Mouse (Mus musculus) T-cell, adult 2 months (primary cell): ENCODE data around the gene B3gnt9.
"Not testable (repeated sequence)": the region's sequence is repeated elsewhere in the genome, so short reads cannot be mapped to it uniquely, and the experiment has no call there.

ENCODE experiments used
- DNase-seq: peaks from one replicate; pipeline ENCODE4 v3.0.0; 2022; ENCODE audit warnings: low spot score

B3gnt9 gene

GRCm38 (mm10) chr8:105254966-105255350 is at the start of gene B3gnt9:
Gene B3gnt9, minus strand, starts transcription at chr8:105255153.
- peak; percentile 61 for DNase-seq

- no peak for DNase-seq
Measured at GRCm38 (mm10) chr8:105303874-105304273, 48.9 kb upstream of the B3gnt9 start.

- no peak for DNase-seq
Measured at GRCm38 (mm10) chr8:105303396-105303795, 48.4 kb upstream of the B3gnt9 start.

GRCm38 (mm10) chr8:105299962-105300361 is 45.0 kb upstream of the B3gnt9 start:
- no peak for DNase-seq

- no peak for DNase-seq
Measured at GRCm38 (mm10) chr8:105298351-105299252, 43.6 kb upstream of the B3gnt9 start.

- peak; percentile 88 for DNase-seq
Measured at GRCm38 (mm10) chr8:105297511-105298192, 42.7 kb upstream of the B3gnt9 start, which contains the start of gene E2f4. Gene E2f4, plus strand, starts transcription at chr8:105297663.

GRCm38 (mm10) chr8:105295895-105296573 is 41.1 kb upstream of the B3gnt9 start, which contains the start of gene Exoc3l:
Gene Exoc3l, minus strand, starts transcription at chr8:105296101.
- DNase-seq: no peak

GRCm38 (mm10) chr8:105295256-105295655 is 40.3 kb upstream of the B3gnt9 start:
- no peak for DNase-seq

- no peak for DNase-seq
Measured at GRCm38 (mm10) chr8:105294776-105295175, 39.8 kb upstream of the B3gnt9 start.

GRCm38 (mm10) chr8:105293405-105293804 is 38.5 kb upstream of the B3gnt9 start:
- no peak for DNase-seq

GRCm38 (mm10) chr8:105292471-105292870 is 37.5 kb upstream of the B3gnt9 start:
- DNase-seq: no peak

- DNase-seq: not testable (repeated sequence)
Measured at GRCm38 (mm10) chr8:105291802-105292201, 36.8 kb upstream of the B3gnt9 start.

GRCm38 (mm10) chr8:105291364-105291763 is 36.4 kb upstream of the B3gnt9 start:
- DNase-seq: not testable (repeated sequence)

- DNase-seq: peak; percentile 80
Measured at GRCm38 (mm10) chr8:105290554-105291314, 35.8 kb upstream of the B3gnt9 start.

- DNase-seq: peak; percentile 42
Measured at GRCm38 (mm10) chr8:105289805-105290460, 35.0 kb upstream of the B3gnt9 start, which contains the start of gene 4931428F04Rik. Gene 4931428F04Rik, minus strand, starts transcription at chr8:105289864.

GRCm38 (mm10) chr8:105288958-105289732 is 34.2 kb upstream of the B3gnt9 start:
- peak; percentile 92 for DNase-seq

- DNase-seq: no peak
Measured at GRCm38 (mm10) chr8:105288231-105288630, 33.3 kb upstream of the B3gnt9 start.

- DNase-seq: no peak
Measured at GRCm38 (mm10) chr8:105286907-105287306, 32.0 kb upstream of the B3gnt9 start.

GRCm38 (mm10) chr8:105285514-105285913 is 30.6 kb upstream of the B3gnt9 start:
- no peak for DNase-seq

- peak; percentile 31 for DNase-seq
Measured at GRCm38 (mm10) chr8:105283074-105283473, 28.1 kb upstream of the B3gnt9 start.
